Mouse (Mus musculus) brain, embryonic 14.5 days (tissue): Measurements from ENCODE around the gene Gm35549.

Experiments
- CTCF ChIP-seq: fragments of 200-500 bp; IDR thresholded peaks from 2 replicates; pipeline ENCODE4 v1.5.1; 2012; ENCODE audit warnings: inconsistent platforms, mild to moderate bottlenecking, moderate library complexity, borderline replicate concordance; ENCODE audit not compliant: insufficient read depth, insufficient read length; ENCODE audit errors: extremely low read depth
- POLR2A ChIP-seq: fragments of 200-500 bp; IDR thresholded peaks from 2 replicates; pipeline ENCODE4 v1.6.1; 2012; ENCODE audit warnings: mild to moderate bottlenecking, inconsistent platforms, borderline replicate concordance; ENCODE audit not compliant: poor library complexity, insufficient read depth, insufficient read length, severe bottlenecking; ENCODE audit errors: extremely low read depth

DNA sequence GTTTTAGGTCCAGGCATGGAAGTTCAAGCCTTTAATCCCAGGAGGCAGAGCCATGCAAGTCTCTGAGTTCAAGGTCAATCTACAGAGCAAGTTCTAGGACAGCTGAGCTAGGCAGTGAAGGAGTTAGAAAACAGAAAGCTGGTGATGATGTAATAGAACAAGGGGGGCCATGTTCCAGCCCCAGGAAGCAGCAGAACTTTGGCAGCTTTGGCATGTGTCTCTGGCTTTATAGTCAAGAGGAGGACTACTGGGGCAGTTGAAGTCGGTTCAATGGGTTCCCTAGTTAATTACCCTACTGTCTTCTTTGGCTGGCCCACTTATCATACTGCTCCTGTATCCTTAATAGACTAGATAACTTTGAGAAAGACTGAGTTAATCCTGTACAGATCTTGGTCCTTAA, 30.8 kb upstream of the Gm35549 start:
- TF ChIP-seq CTCF (no peak), POLR2A (no peak)
